Mouse (Mus musculus) MEL (cell line): ENCODE measurements around the gene Kxd1. TPM values are rescaled to one million over a fixed set of nuclear protein-coding genes. Genes with fewer than 3 reads are reported as not detected.

Source experiments
- DNase-seq: peaks from one replicate; pipeline ENCODE4 v3.0.0; 2011; ENCODE audit warnings: low read depth, low spot score
- H3K27ac ChIP-seq: 2 replicates; pipeline ENCODE4 v1.5.1; 2012; ENCODE audit warnings: low read depth, mild to moderate bottlenecking, control low read depth, low read length, moderate library complexity; ENCODE audit not compliant: control insufficient read depth
- H3K27me3 ChIP-seq, 2 experiments: fragments of 150-350 bp in 1 of 2; sonication (generic) in 1 of 2; 2 replicates each; pipeline ENCODE4 v1.6.1; 2012; ENCODE audit warnings: low read length in 2 of 2, mild to moderate bottlenecking in 2 of 2, improper control_type of control experiment in 1 of 2, moderate library complexity in 1 of 2; ENCODE audit not compliant: insufficient read depth in 2 of 2, control insufficient read depth in 1 of 2
- H3K36me3 ChIP-seq, 2 experiments: 2 replicates each; pipeline ENCODE4 v1.6.1; 2012 to 2014; ENCODE audit warnings: low read length in 2 of 2, improper control_type of control experiment in 1 of 2, inconsistent platforms in 1 of 2, mild to moderate bottlenecking in 1 of 2; ENCODE audit not compliant: insufficient read depth in 2 of 2, control insufficient read depth in 1 of 2
- H3K4me1 ChIP-seq, 2 experiments: fragments of 150-350 bp in 1 of 2; sonication (generic) in 1 of 2; 2 replicates each; pipeline ENCODE4 v1.6.1; 2012; ENCODE audit warnings: low read length in 2 of 2, improper control_type of control experiment in 1 of 2, mild to moderate bottlenecking in 1 of 2; ENCODE audit not compliant: insufficient read depth in 2 of 2, control insufficient read depth in 1 of 2
- H3K4me3 ChIP-seq, 2 experiments: fragments of 150-350 bp in 1 of 2; sonication (generic) in 1 of 2; 2 replicates each; pipeline ENCODE4 v1.5.1; 2012; ENCODE audit warnings: low read depth in 2 of 2, low read length in 2 of 2, mild to moderate bottlenecking in 2 of 2, moderate library complexity in 2 of 2, control low read depth in 1 of 2, improper control_type of control experiment in 1 of 2; ENCODE audit not compliant: control insufficient read depth in 1 of 2, insufficient read depth in 1 of 2
- H3K79me2 ChIP-seq: 2 replicates; pipeline ENCODE4 v1.6.1; 2012; ENCODE audit warnings: mild to moderate bottlenecking, low read length, moderate library complexity; ENCODE audit not compliant: control insufficient read depth, poor library complexity, insufficient read depth
- H3K9ac ChIP-seq: 2 replicates; pipeline ENCODE4 v1.6.1; 2012; ENCODE audit warnings: low read depth, mild to moderate bottlenecking, control low read depth, low read length, moderate library complexity; ENCODE audit not compliant: control insufficient read depth, poor library complexity, severe bottlenecking
- H3K9me3 ChIP-seq: fragments of 150-350 bp; sonication (generic); replicated peaks from 2 replicates; pipeline ENCODE4 v1.6.1; 2012; ENCODE audit warnings: mild to moderate bottlenecking, low read length, improper control_type of control experiment, moderate library complexity; ENCODE audit not compliant: insufficient read depth
- CHD1 ChIP-seq: IDR thresholded peaks from 2 replicates; pipeline ENCODE4 v1.6.1; 2012; ENCODE audit warnings: low read depth, mild to moderate bottlenecking, inconsistent platforms, low read length, improper control_type of control experiment
- CHD2 ChIP-seq: IDR thresholded peaks from 2 replicates; pipeline ENCODE4 v1.6.1; 2011; ENCODE audit warnings: low read length, improper control_type of control experiment
- CTCF ChIP-seq, 3 experiments: IDR thresholded peaks in 2 of 3; conservative IDR thresholded peaks in 1 of 3; 2 replicates each; pipeline ENCODE4 v1.5.1; 2011 to 2012; ENCODE audit warnings: low read length in 3 of 3, low read depth in 2 of 3, mild to moderate bottlenecking in 2 of 3, improper control_type of control experiment in 1 of 3, inconsistent platforms in 1 of 3, mixed read lengths in 1 of 3, moderate library complexity in 1 of 3; ENCODE audit not compliant: control insufficient read depth in 1 of 3, insufficient read depth in 1 of 3, poor library complexity in 1 of 3, severe bottlenecking in 1 of 3
- ELF1 ChIP-seq: IDR thresholded peaks from 2 replicates; pipeline ENCODE4 v1.6.1; 2014; ENCODE audit warnings: low read depth, mild to moderate bottlenecking, inconsistent platforms, low read length, improper control_type of control experiment, moderate library complexity
- EP300 ChIP-seq, 2 experiments: IDR thresholded peaks; 2 replicates each; pipeline ENCODE4 v1.6.1; 2011; ENCODE audit warnings: improper control_type of control experiment in 2 of 2, low read length in 2 of 2, low read depth in 1 of 2, mild to moderate bottlenecking in 1 of 2
- ETS1 ChIP-seq: IDR thresholded peaks from 2 replicates; pipeline ENCODE4 v1.6.1; 2012; ENCODE audit warnings: low read depth, mild to moderate bottlenecking, inconsistent platforms, low read length, improper control_type of control experiment, moderate library complexity
- GABPA ChIP-seq: IDR thresholded peaks from 2 replicates; pipeline ENCODE4 v1.6.1; 2012; ENCODE audit warnings: low read depth, mild to moderate bottlenecking, inconsistent platforms, low read length, improper control_type of control experiment, moderate library complexity
- JUND ChIP-seq: IDR thresholded peaks from 2 replicates; pipeline ENCODE4 v1.6.1; 2011; ENCODE audit warnings: low read depth, mild to moderate bottlenecking, improper control_type of control experiment, low read length
- KAT2A ChIP-seq: conservative IDR thresholded peaks from 2 replicates; pipeline ENCODE4 v1.6.1; 2012; ENCODE audit warnings: low read depth, low read length, improper control_type of control experiment, inconsistent platforms
- MAFK ChIP-seq: IDR thresholded peaks from 2 replicates; pipeline ENCODE4 v1.6.1; 2011; ENCODE audit warnings: low read depth, mild to moderate bottlenecking, low read length, improper control_type of control experiment, borderline replicate concordance
- MAX ChIP-seq: IDR thresholded peaks from 2 replicates; pipeline ENCODE4 v1.6.1; 2011; ENCODE audit warnings: low read length, improper control_type of control experiment
- MAZ ChIP-seq: IDR thresholded peaks from 2 replicates; pipeline ENCODE4 v1.6.1; 2012; ENCODE audit warnings: low read depth, mild to moderate bottlenecking, inconsistent platforms, low read length, improper control_type of control experiment
- MEF2A ChIP-seq: IDR thresholded peaks from 2 replicates; pipeline ENCODE4 v1.6.1; 2014; ENCODE audit warnings: low read depth, mild to moderate bottlenecking, inconsistent platforms, low read length, improper control_type of control experiment; ENCODE audit not compliant: poor library complexity, insufficient replicate concordance, severe bottlenecking; ENCODE audit errors: extremely low read depth
- MXI1 ChIP-seq: IDR thresholded peaks from 2 replicates; pipeline ENCODE4 v1.6.1; 2011; ENCODE audit warnings: mild to moderate bottlenecking, low read depth, low read length, improper control_type of control experiment
- MYB ChIP-seq: IDR thresholded peaks from 2 replicates; pipeline ENCODE4 v1.6.1; 2011; ENCODE audit warnings: mild to moderate bottlenecking, low read depth, low read length, improper control_type of control experiment
- MYC ChIP-seq: IDR thresholded peaks from 2 replicates; pipeline ENCODE4 v1.6.1; 2011; ENCODE audit warnings: low read depth, mild to moderate bottlenecking, low read length, improper control_type of control experiment, moderate library complexity
- NELFE ChIP-seq: IDR thresholded peaks from 2 replicates; pipeline ENCODE4 v1.6.1; 2011; ENCODE audit warnings: low read depth, low read length, improper control_type of control experiment
- NRF1 ChIP-seq: IDR thresholded peaks from 2 replicates; pipeline ENCODE4 v1.6.1; 2014; ENCODE audit warnings: low read depth, mild to moderate bottlenecking, inconsistent platforms, low read length, improper control_type of control experiment, moderate library complexity; ENCODE audit not compliant: poor library complexity, insufficient read depth, severe bottlenecking
- POLR2A ChIP-seq, 2 experiments: IDR thresholded peaks; 2 replicates each; pipeline ENCODE4 v1.6.1; 2011 to 2012; ENCODE audit warnings: low read length in 2 of 2, mild to moderate bottlenecking in 2 of 2, control low read depth in 1 of 2, improper control_type of control experiment in 1 of 2, low read depth in 1 of 2, moderate library complexity in 1 of 2; ENCODE audit not compliant: control insufficient read depth in 1 of 2, insufficient read depth in 1 of 2, poor library complexity in 1 of 2
- POLR2AphosphoS2 ChIP-seq: IDR thresholded peaks from 2 replicates; pipeline ENCODE4 v1.6.1; 2011; ENCODE audit warnings: low read length, improper control_type of control experiment
- POLR2AphosphoS5 ChIP-seq: IDR thresholded peaks from 2 replicates; pipeline ENCODE4 v1.6.1; 2012; ENCODE audit warnings: low read depth, borderline replicate concordance, mild to moderate bottlenecking, inconsistent platforms, low read length, moderate library complexity, mixed read lengths
- RCOR1 ChIP-seq: IDR thresholded peaks from 2 replicates; pipeline ENCODE4 v1.6.1; 2012; ENCODE audit warnings: low read depth, mild to moderate bottlenecking, inconsistent platforms, low read length, improper control_type of control experiment
- SIN3A ChIP-seq: IDR thresholded peaks from 2 replicates; pipeline ENCODE4 v1.6.1; 2012; ENCODE audit warnings: low read length, improper control_type of control experiment, inconsistent platforms
- SMC3 ChIP-seq: IDR thresholded peaks from 2 replicates; pipeline ENCODE4 v1.6.1; 2011; ENCODE audit warnings: low read depth, low read length, improper control_type of control experiment
- TAL1 ChIP-seq: IDR thresholded peaks from 2 replicates; pipeline ENCODE4 v1.6.1; 2012; ENCODE audit warnings: mild to moderate bottlenecking, inconsistent platforms, low read length, moderate library complexity, mixed read lengths
- TBP ChIP-seq: IDR thresholded peaks from 2 replicates; pipeline ENCODE4 v1.8.0; 2011; ENCODE audit warnings: low read depth, low read length, improper control_type of control experiment
- TCF12 ChIP-seq: IDR thresholded peaks from 2 replicates; pipeline ENCODE4 v1.6.1; 2014; ENCODE audit warnings: low read depth, mild to moderate bottlenecking, inconsistent platforms, low read length, improper control_type of control experiment, moderate library complexity
- USF1 ChIP-seq: IDR thresholded peaks from 2 replicates; pipeline ENCODE4 v1.6.1; 2014; ENCODE audit warnings: low read depth, mild to moderate bottlenecking, inconsistent platforms, low read length, improper control_type of control experiment, moderate library complexity
- ZC3H11A ChIP-seq: IDR thresholded peaks from 2 replicates; pipeline ENCODE4 v1.6.1; 2012; ENCODE audit warnings: low read depth, mild to moderate bottlenecking, inconsistent platforms, low read length, improper control_type of control experiment
- ZKSCAN1 ChIP-seq: IDR thresholded peaks from 2 replicates; pipeline ENCODE4 v1.6.1; 2012; ENCODE audit warnings: low read depth, mild to moderate bottlenecking, inconsistent platforms, low read length, improper control_type of control experiment, moderate library complexity
- ZMIZ1 ChIP-seq: IDR thresholded peaks from 2 replicates; pipeline ENCODE4 v1.6.1; 2012; ENCODE audit warnings: low read depth, mild to moderate bottlenecking, inconsistent platforms, low read length, improper control_type of control experiment, moderate library complexity
- ZNF384 ChIP-seq: IDR thresholded peaks from 2 replicates; pipeline ENCODE4 v1.6.1; 2012; ENCODE audit warnings: low read depth, mild to moderate bottlenecking, inconsistent platforms, low read length, improper control_type of control experiment
- polyA plus RNA-seq, 2 experiments: library from polyadenylated mRNA; stranded (reverse) in 1 of 2; unstranded in 1 of 2; fragments of >175 nt in 1 of 2; fragments of >200 nt in 1 of 2; gene quantifications; 2 replicates each; pipeline versions ENCODE4 v1.2.1 to v1.2.4; 2012; ENCODE audit warnings: low replicate concordance in 2 of 2, low read depth in 1 of 2; ENCODE audit not compliant: insufficient read length in 2 of 2, insufficient read depth in 1 of 2, missing spikeins in 1 of 2
- total RNA-seq: library from RNA; depleted of rRNA; stranded (reverse); fragments of 300-350 nt; gene quantifications from 2 replicates; pipeline ENCODE4 v1.2.3, GENCODE M21; 2012

Gene Kxd1
- total and polyA plus RNA-seq, 3 experiments = 54.4 to 77.4 TPM; not detected in 1

DNA sequence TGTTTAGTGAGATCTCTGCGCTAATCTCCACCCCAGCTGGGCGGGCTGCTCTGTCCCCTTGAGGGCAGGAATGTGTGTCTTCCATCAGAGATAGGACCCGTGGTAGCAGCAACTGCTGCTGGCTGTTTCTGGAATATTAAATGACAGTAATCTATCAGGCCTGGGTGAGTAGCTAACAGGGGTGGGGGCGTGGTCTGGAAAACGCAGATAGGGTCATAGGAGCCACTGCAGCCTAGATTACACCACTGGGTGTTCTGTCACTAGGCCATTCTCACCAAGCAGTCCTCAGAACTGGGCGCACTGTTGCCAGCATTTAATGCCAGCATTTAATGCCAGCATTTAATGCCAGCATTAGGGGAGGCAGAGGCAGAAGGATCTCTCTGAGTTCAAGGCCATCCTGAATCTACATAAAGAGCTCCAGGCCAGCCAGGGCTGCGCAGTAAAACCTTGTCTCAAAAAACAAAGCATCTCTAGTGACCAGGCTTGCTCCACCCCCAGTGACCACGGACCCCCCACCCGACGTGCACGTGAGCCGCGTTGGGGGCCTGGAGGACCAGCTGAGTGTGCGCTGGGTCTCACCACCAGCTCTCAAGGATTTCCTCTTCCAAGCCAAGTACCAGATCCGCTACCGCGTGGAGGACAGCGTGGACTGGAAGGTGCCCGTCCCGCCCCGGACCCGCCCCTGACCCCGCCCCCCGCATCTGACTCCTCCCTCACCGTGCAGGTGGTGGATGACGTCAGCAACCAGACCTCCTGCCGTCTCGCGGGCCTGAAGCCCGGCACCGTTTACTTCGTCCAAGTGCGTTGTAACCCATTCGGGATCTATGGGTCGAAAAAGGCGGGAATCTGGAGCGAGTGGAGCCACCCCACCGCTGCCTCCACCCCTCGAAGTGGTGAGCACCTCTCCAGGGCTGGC, 27.1 kb downstream of the Kxd1 start (continued):
- 0 out of 2 replicates have a peak, but pooled peaks have one; percentile 20 for TF ChIP-seq TBP
- no peak for TF ChIP-seq POLR2AphosphoS2
- no peak for TF ChIP-seq CHD1
- no peak for TF ChIP-seq ZMIZ1
- TF ChIP-seq CHD2 = no peak
- TF ChIP-seq MAX = peak; percentile 39
- TF ChIP-seq MAZ = no peak
- TF ChIP-seq RCOR1 = no peak
- TF ChIP-seq MYC = 0 out of 2 replicates have a peak, but pooled peaks have one; percentile 36
- TF ChIP-seq CTCF (IDR thresholded peaks at IDR 0.05 in 2 of 3, conservative IDR thresholded peaks at IDR 0.05 in 1 of 3; ENCODE audit: control insufficient read depth in 1 of 3, insufficient read depth in 1 of 3, low read depth in 2 of 3, low read length in 3 of 3, poor library complexity in 1 of 3, severe bottlenecking in 1 of 3) = no peak
- peak in 1 of 2 experiments; percentile 36; a peak in 2 of 4 replicates for TF ChIP-seq EP300 (IDR thresholded peaks at IDR 0.05; ENCODE audit: low read depth in 1 of 2, low read length in 2 of 2)
- no peak for TF ChIP-seq USF1
- TF ChIP-seq ELF1 = no peak
- TF ChIP-seq ZNF384 = no peak
- no peak for TF ChIP-seq JUND
- no peak for TF ChIP-seq MAFK
- peak; percentile 67; the same call in 1 of the 2 replicates for TF ChIP-seq MXI1
- TF ChIP-seq POLR2A (IDR thresholded peaks at IDR 0.05; ENCODE audit: control insufficient read depth in 1 of 2, insufficient read depth in 1 of 2, low read depth in 1 of 2, low read length in 2 of 2, poor library complexity in 1 of 2) = peak in 1 of 2 experiments; percentile 53; a peak in 1 of 4 replicates
- TF ChIP-seq TCF12 = 0 out of 2 replicates have a peak, but pooled peaks have one; percentile 19
- no peak for TF ChIP-seq GABPA
- TF ChIP-seq ZC3H11A = no peak
- no peak; the same call in 1 of the 2 replicates for TF ChIP-seq NELFE
- peak; percentile 43 for TF ChIP-seq SIN3A

DNA sequence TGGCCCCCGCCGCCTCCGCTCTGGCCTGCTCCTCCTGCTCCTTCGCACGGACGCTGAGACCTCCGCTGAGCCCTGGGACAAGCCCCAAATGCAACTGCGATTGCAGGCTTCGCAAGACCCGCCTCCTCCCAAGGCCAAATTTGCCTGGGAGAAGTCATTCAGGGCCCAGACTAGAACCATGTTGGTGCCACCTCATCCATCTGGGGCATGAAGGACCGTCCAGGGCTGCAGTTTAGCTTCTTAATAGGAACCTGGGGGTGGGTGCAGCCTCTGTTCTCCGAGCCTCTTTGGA, 32.0 kb downstream of the Kxd1 start:
- DNase-seq = no peak
- TF ChIP-seq RCOR1 = no peak
- TF ChIP-seq ZNF384 = no peak
- TF ChIP-seq CTCF (IDR thresholded peaks at IDR 0.05 in 2 of 3, conservative IDR thresholded peaks at IDR 0.05 in 1 of 3; ENCODE audit: control insufficient read depth in 1 of 3, insufficient read depth in 1 of 3, low read depth in 2 of 3, low read length in 3 of 3, poor library complexity in 1 of 3, severe bottlenecking in 1 of 3) = no peak
- no peak for TF ChIP-seq MEF2A
- TF ChIP-seq MXI1 = no peak
- TF ChIP-seq SMC3 = no peak
- TF ChIP-seq TAL1 = no peak
- no peak for TF ChIP-seq USF1
- TF ChIP-seq ZKSCAN1 = no peak
- TF ChIP-seq NELFE = no peak
- no peak for TF ChIP-seq MAFK
- no peak for TF ChIP-seq MYB
- TF ChIP-seq MYC = no peak
- TF ChIP-seq POLR2A (IDR thresholded peaks at IDR 0.05; ENCODE audit: control insufficient read depth in 1 of 2, insufficient read depth in 1 of 2, low read depth in 1 of 2, low read length in 2 of 2, poor library complexity in 1 of 2) = no peak
- TF ChIP-seq CHD2 = no peak
- TF ChIP-seq SIN3A = no peak
- TF ChIP-seq POLR2AphosphoS5 = no peak
- no peak for TF ChIP-seq KAT2A
- no peak for TF ChIP-seq ETS1
- TF ChIP-seq NRF1 = no peak
- TF ChIP-seq, all 39 proteins: peak for 0
- H3K9me3 ChIP-seq = no peaks in the 10 kb centered on the region
- peaks cover 2 to 12% of the 10 kb centered on the region in 2 experiments; a peak in 3 of 4 replicates for H3K4me1 ChIP-seq
- H3K27ac ChIP-seq = no peak overlapping the region
- H3K4me3 ChIP-seq = no peak overlapping the region
- no peaks in the 10 kb centered on the region; the same call in 1 of the 2 replicates for H3K79me2 ChIP-seq
- no peak overlapping the region for H3K9ac ChIP-seq
- no peaks in the 10 kb centered on the region; a peak in 1 of 4 replicates for H3K27me3 ChIP-seq
- peaks cover 0 to 2% of the 10 kb centered on the region in 2 experiments; a peak in 1 of 4 replicates for H3K36me3 ChIP-seq
